Mouse (Mus musculus) layer of hippocampus, adult 2 months (tissue): ENCODE data around the gene Lancl3. TPM values are rescaled to one million over a fixed set of nuclear protein-coding genes. Genes with fewer than 3 reads are reported as not detected.
A peak's percentile ranks its signal among the peaks of the same experiment; 100 is the strongest.
"Not testable (repeated sequence)": the region's sequence is repeated elsewhere in the genome, so short reads cannot be mapped to it uniquely, and the experiment has no call there.

ENCODE experiments used
- DNase-seq, 2 experiments: peaks; one replicate each; pipeline ENCODE4 v3.0.0; 2022; ENCODE audit warnings: low spot score in 2 of 2
- H3K27ac ChIP-seq: fragments of 200-600 bp; 2 replicates; pipeline ENCODE4 v1.8.1; 2022
- H3K4me3 ChIP-seq: fragments of 200-600 bp; 2 replicates; pipeline ENCODE4 v1.8.1; 2022; ENCODE audit warnings: mild to moderate bottlenecking
- CTCF ChIP-seq: fragments of 200-600 bp; conservative IDR thresholded peaks from 2 replicates; pipeline ENCODE4 v1.8.1; 2022; ENCODE audit warnings: antibody characterized with exemption, mild to moderate bottlenecking, moderate library complexity
- total RNA-seq, 2 experiments: library from RNA; stranded (reverse); gene quantifications; 2 replicates each; pipeline ENCODE4 v1.2.3; 2021

Lancl3 gene
- total RNA-seq, 2 experiments from 2014 or later = 4.8 to 5.1 TPM

DNA sequence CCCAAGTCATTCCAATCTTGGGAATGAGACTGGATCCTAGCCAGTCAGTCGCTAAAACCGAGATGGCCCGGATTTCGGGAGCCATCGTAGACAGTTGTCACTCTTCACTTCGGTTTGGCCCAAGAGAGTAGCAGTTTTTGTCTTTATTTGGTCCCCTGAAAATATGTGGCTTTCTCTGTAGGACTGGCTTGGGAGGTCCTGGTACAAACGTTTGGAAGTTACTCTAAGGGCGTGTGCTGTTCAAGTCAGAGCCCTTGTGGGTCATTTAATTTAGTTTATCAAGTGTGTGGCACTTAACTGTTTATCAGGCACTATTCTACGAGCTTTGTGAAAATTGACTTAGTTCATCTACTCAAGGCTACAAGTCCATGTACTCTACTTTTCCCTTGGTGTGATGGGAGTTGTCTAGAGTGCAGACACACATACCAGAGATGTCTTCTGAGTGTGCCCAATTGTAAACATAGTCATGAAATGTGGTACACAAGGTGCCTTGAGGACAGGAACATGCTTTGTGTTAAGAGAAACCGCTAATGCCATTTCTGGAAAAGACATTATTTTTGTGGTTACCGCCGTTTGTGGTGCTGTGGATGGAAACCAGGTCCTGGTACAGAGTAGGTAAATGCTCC is 73.8 kb downstream of the Lancl3 start:
- H3K27ac ChIP-seq = peak overlapping the region; percentile 86
- no peak for DNase-seq
- peak overlapping the region; percentile 67 for H3K4me3 ChIP-seq
- no peak for TF ChIP-seq CTCF

- TF ChIP-seq CTCF = no peak
- Histone ChIP-seq H3K4me3 (no peak overlapping the region), H3K27ac (no peak overlapping the region)
- DNase-seq = no peak
Measured at GRCm38 (mm10) chrX:9274321-9274720, 74.6 kb downstream of the Lancl3 start.

DNA sequence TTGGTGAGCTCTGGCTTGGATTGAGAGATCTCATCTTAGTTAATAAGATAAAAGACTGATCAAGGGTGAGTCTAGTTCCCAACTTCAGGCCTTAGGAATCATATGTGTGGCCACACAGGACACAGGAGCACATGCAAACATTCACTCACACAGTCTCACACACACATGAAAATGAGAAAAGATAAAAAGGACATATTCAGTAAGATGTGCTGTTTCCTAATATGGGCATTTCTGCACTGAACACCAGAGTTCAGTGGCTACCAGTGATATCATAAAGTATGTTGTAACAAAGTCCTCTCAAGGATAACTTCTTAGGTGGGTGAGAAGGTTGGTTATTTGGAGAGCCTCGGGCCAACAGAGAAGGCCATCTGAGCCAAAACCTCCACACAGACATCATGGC is 83.8 kb downstream of the Lancl3 start, which contains the start of gene H2al1m:
TSS of gene H2al1m (plus strand) at position 301 of the 400 bp plus-strand sequence.
- H3K27ac ChIP-seq, H3K4me3 ChIP-seq, DNase-seq: not testable (repeated sequence)

DNA sequence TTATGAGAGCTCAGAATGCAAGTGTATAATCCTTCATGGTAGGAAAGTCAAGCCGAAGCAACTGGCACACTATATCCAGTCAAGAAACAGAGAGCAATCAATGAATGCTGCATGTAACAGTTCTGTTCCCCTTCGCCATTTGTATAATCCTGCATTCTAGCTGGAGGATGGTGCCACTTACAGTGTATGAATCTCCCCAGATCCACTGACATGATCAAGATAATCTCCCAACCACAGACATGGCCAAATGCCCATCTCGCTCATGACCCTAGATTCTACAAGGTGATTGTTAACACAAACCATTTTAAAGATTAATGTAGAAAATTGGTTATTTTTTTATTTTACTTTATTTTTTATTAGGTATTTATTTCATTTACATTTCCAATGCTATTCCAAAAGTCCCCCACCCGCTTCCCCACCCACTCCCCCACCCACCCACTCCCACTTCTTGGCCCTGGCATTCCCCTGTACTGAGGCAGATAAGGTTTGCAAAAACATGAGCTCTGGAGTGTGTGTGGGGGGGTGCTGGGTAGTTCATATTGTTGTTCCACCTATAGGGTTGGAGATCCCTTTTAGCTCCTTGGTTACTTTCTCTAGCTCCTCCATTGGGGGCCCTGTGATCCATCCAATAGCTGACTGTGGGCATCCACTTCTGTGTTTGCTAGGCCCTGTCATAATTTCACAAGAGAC is 93.6 kb downstream of the Lancl3 start:
- not testable (repeated sequence) for H3K4me3 ChIP-seq, DNase-seq

GRCm38 (mm10) chrX:9298413-9298864 is 98.7 kb downstream of the Lancl3 start:
- Histone ChIP-seq H3K4me3 (no peak overlapping the region), H3K27ac (no peak overlapping the region)
- TF ChIP-seq CTCF = peak; percentile 43
- no peak for DNase-seq

More for the DNA sequence above, 93.6 kb downstream of the Lancl3 start:
- not testable (repeated sequence) for H3K27ac ChIP-seq

DNA sequence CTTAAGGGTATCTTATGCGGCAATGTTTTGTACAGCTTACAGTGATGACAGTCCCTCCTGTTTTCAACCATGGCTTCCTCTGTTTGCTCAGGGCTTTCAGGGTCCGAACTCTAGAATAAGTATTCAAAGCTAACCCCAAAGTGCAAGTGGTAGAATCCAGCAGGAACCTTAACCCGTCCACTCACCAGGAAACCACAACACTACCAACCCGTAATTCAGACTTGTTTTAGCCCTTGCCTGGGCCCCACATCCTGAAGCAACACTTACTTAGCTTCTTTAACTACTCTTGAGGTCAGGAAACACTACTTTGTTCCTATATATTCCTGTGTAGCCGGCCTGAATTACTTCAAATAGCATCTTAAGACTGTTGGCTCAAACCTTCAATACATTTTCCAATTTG is 103.1 kb downstream of the Lancl3 start:
- Histone ChIP-seq H3K27ac (no peak overlapping the region), H3K4me3 (no peak overlapping the region)
- TF ChIP-seq CTCF = no peak
- no peak for DNase-seq

GRCm38 (mm10) chrX:9303455-9303854 is 103.8 kb downstream of the Lancl3 start:
- Histone ChIP-seq H3K4me3 (no peak overlapping the region), H3K27ac (no peak overlapping the region)
- DNase-seq = no peak
- TF ChIP-seq CTCF = no peak

GRCm38 (mm10) chrX:9316457-9316856 is 116.8 kb downstream of the Lancl3 start:
- DNase-seq, H3K4me3 ChIP-seq, H3K27ac ChIP-seq: not testable (repeated sequence)

Other genes with a start within 250 kb of the Lancl3 start
- gene Fthl17b, start 236.9 kb upstream of the Lancl3 start, total RNA-seq = not detected
- gene Fthl17c, start 223.3 kb upstream of the Lancl3 start, total RNA-seq = not detected
- not detected for gene Fthl17d, start 213.1 kb upstream of the Lancl3 start, total RNA-seq
- gene Fthl17e, start 166.4 kb upstream of the Lancl3 start, total RNA-seq = not detected
- gene Fthl17f, start 136.9 kb upstream of the Lancl3 start, total RNA-seq = not detected
- not detected for gene 4930402K13Rik, start 95.3 kb upstream of the Lancl3 start, total RNA-seq
- not detected for gene Gm14862, start 57.0 kb downstream of the Lancl3 start, total RNA-seq
- gene Xk, start 72.9 kb downstream of the Lancl3 start, total RNA-seq = 10 to 100 TPM; 13.7 to 17.0 TPM
- gene H2al1m, start 83.9 kb downstream of the Lancl3 start, total RNA-seq = not detected
- not detected for gene H2al1k, start 150.7 kb downstream of the Lancl3 start, total RNA-seq